Mouse (Mus musculus) embryonic fibroblast, embryonic 13.5 days (primary cell): ENCODE data around the gene Drosha. TPM values are rescaled to one million over a fixed set of nuclear protein-coding genes. Genes with fewer than 3 reads are reported as not detected.

ENCODE experiments used
- H3K27ac ChIP-seq: 2 replicates; pipeline ENCODE4 v1.5.1; 2012; ENCODE audit warnings: low read length, control low read depth, inconsistent platforms; ENCODE audit not compliant: insufficient read depth
- H3K4me1 ChIP-seq: 2 replicates; pipeline ENCODE4 v1.6.1; 2011; ENCODE audit warnings: low read length; ENCODE audit not compliant: control insufficient read depth, insufficient read depth
- H3K4me3 ChIP-seq: 2 replicates; pipeline ENCODE4 v1.5.1; 2011; ENCODE audit warnings: mild to moderate bottlenecking, control low read depth, low read length; ENCODE audit not compliant: insufficient read depth
- CTCF ChIP-seq: IDR thresholded peaks from 2 replicates; pipeline ENCODE4 v1.5.1; 2011; ENCODE audit warnings: mild to moderate bottlenecking, control low read depth, low read length, moderate library complexity, borderline replicate concordance; ENCODE audit not compliant: insufficient read depth
- POLR2A ChIP-seq: IDR thresholded peaks from 2 replicates; pipeline ENCODE4 v1.6.1; 2011; ENCODE audit warnings: low read depth, mild to moderate bottlenecking, control low read depth, low read length, moderate library complexity
- polyA plus RNA-seq: library from polyadenylated mRNA; stranded (reverse); fragments of >200 nt; gene quantifications from 2 replicates; pipeline ENCODE4 v1.2.4, GENCODE M21; 2011; ENCODE audit warnings: low read depth; ENCODE audit not compliant: missing spikeins, insufficient read length

The Drosha gene
- polyA plus RNA-seq, 1 experiment, result 42.0 TPM

DNA sequence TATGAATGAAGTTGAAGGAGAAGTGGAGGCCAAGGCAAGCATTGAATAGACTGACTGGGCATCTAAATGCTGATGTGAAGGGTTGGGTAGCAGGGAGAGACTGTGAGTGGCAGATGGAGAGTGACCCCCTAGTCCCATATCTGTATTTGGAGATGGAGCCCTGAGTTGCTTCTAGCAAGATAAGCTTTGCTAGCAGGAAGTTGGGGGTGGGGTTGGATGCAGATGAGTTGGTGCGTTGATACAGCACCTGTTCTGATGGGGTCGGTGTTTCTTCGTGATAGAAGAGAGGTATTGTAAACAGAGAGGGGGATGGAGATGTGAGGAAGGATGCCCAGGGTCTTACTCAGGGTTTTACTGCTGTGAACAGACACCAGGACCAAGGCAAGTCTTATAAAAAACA lies 5.3 kb downstream of the Drosha start:
- no peak overlapping the region for H3K27ac ChIP-seq
- TF ChIP-seq POLR2A (no peak), CTCF (no peak)

DNA sequence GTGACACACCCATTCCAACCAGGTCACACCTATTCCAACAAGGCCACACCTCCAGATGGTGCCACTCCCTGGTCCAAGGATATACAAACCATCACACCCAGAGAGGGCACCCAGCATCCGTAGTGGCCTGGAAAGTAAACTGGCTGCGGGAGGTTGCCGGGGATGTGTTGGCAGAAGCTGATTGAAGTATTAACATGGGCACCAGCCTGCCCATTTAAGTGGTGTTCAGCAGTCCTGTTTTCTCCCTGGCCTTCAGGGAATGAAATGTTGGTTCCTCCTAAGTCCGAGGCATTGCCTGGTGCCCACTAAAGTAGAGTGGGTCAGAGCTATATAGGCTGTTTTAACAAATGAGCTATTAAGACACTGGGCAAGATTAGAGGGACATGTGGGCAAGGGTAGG lies 8.0 kb downstream of the Drosha start:
- Histone ChIP-seq H3K27ac (no peak overlapping the region), H3K4me1 (no peaks in the 10 kb centered on the region), H3K4me3 (no peak overlapping the region)
- TF ChIP-seq CTCF (no peak), POLR2A (no peak)

More for the DNA sequence above, 5.3 kb downstream of the Drosha start:
- no peak overlapping the region for H3K4me3 ChIP-seq
- peaks cover 6% of the 10 kb centered on the region for H3K4me1 ChIP-seq

DNA sequence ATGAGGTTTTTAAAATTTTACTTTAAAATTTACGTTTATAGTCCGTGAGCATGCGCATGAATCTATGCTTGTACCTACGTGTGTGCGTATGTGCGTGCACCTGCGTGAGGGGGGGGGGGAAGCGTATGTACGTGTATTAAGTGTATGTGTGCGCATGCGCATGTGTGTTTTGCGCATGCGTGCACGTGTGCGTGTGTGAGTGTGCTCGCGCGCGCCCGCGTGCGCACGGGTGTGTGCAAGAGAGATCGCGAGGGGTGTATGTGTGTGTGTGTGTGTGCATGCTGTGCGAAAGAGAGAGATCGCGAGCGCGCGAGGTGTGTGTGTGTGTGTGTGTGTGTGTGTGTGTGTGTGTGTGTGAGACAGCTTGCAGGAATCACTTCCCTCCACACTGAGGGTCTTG lies 8.8 kb downstream of the Drosha start:
- no peak for TF ChIP-seq POLR2A
- TF ChIP-seq CTCF, result no peak
- no peaks in the 10 kb centered on the region for H3K4me1 ChIP-seq
- H3K27ac ChIP-seq, result no peak overlapping the region
- no peak overlapping the region for H3K4me3 ChIP-seq

DNA sequence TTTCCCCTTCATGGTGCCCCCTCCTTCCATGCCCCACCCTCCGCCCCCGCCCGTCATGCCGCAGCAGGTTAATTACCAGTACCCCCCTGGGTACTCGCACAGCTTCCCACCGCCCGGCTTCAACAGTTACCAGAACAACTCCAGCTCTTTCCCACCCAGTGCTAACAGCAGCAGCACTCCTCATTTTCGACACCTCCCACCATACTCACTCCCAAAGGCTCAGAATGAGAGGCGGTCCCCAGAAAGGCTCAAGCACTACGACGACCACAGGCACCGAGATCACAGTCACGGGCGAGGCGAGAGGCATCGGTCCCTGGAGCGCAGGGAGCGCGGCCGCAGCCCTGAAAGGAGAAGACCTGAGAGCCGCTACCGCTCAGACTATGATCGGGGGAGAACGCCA lies 9.6 kb downstream of the Drosha start:
- H3K27ac ChIP-seq, result no peak overlapping the region
- no peak overlapping the region for H3K4me3 ChIP-seq
- TF ChIP-seq CTCF, result no peak
- TF ChIP-seq POLR2A, result no peak
- no peaks in the 10 kb centered on the region for H3K4me1 ChIP-seq

DNA sequence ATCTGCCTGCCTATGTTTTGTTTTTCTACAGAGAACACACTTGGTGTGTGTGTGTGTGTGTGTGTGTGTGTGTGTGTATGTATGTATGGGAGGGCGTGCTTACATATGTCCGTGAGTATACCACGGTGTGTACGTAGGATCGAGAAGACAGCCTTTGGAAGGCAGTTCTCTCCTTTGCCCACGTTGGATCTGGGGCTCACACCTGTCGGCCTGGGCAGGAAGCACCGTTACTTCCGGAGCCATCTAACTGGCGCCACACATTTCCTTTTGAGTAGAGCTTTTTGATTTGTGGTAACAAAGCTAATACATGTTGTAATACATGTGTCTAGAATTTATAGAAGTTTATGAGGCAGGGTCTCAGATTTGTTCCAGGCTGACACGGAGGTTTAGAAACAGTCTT lies 16.1 kb downstream of the Drosha start:
- Histone ChIP-seq H3K4me3 (no peak overlapping the region), H3K27ac (no peak overlapping the region), H3K4me1 (no peaks in the 10 kb centered on the region)
- TF ChIP-seq POLR2A, result no peak
- no peak for TF ChIP-seq CTCF

DNA sequence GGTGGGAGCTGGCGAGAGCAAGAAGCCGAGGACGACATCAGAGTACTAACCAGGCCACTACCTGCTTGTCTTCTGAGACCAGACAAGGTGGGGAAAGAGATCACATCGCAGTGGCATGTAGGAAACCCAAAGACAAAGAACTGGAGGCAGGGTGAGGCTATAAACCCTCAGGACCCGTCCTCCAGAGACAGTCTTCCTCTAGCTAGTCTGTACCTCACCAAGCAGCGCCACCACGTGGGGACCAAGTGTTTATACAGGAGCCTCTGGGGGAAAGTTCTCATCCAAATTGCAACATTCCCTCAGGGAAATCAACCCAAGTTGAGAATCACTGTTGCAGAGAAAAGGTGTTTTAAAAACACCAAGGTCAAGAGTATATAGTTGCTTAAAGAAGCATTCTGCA lies 18.2 kb downstream of the Drosha start:
- no peak overlapping the region for H3K4me3 ChIP-seq
- H3K27ac ChIP-seq, result no peak overlapping the region
- TF ChIP-seq CTCF (no peak), POLR2A (no peak)
- H3K4me1 ChIP-seq, result peaks cover 3% of the 10 kb centered on the region

DNA sequence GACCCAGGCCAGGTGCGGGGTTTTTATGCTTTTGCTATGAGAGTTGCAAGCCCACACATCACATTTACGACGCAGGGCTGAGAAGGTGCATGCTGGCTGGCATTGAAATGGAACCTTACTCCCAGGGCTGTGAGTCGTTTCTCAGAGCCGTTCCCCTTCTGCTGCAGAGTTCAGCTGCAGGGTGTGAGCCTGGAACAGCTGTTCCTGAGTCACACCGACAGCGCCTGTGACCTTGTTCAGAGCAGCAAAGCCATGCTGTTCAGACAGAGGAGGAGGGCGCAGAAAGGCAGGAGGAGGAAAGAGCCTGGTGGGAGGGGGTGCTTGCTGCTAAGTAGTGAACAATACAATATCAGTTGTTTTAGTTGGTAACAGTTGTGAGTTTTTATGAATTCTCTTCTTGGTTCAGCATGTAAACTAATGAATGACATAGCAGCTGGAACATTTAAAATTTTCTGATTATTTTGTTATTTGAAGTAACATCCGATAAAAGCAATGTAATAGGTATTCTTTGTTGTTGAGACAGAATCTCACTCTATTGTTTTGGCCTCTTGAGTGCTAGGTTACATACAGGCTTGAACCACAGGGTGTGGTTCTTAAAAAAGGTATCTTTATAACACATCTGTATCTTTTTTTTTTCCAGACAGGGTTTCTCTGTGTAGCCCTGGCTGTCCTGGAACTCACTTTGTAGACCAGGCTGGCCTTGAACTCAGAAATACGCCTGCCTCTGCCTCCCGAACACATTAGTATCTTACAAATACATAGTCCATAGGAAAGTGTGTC lies 23.8 kb downstream of the Drosha start:
- TF ChIP-seq CTCF (no peak), POLR2A (no peak)
- H3K4me1 ChIP-seq, result peaks cover 3% of the 10 kb centered on the region
- peak overlapping the region; percentile 76 for H3K27ac ChIP-seq
- no peak overlapping the region for H3K4me3 ChIP-seq

DNA sequence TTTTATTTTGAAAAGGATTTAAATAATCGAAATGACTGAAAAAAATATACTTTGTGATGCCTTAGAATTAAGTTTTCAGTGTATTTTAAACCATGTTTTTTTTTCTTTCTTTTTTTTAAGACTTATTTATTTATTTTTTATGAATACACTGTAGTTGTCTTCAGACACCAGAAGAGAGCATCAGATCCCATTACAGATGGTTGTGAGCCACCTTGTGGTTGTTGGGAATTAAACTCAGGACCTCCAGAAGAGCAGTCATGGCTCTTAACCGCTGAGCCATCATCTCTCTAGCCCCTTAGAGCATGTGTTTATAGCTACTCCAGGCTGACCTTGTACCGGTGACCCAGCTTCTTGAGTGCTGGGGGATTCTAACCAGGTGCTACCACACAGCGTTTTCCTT lies 24.8 kb downstream of the Drosha start:
- Histone ChIP-seq H3K4me1 (peaks cover 3% of the 10 kb centered on the region), H3K4me3 (no peak overlapping the region), H3K27ac (0 out of 2 replicates have a peak overlapping the region, but pooled peaks have one; percentile 22)
- TF ChIP-seq POLR2A (no peak), CTCF (no peak)

DNA sequence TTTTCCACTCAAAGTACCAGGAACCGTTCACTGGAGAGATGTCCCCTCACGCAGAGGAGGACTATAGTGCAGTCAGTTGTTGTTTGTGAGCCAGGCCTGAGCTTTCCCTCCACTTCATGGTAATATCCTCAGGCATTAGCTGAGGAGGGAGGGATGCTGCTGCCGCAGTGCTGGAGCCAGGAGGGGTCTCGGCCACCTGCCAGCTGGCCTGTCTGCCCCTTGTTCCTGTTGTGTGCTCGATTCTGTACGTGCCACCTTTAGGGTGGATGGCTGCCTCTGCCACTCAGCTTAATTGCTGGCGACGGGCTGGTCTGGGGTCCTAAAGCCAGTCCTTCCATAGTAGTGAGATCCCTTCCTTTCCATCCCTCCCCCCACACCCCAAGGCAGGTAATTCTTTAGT lies 28.9 kb downstream of the Drosha start:
- H3K4me1 ChIP-seq, result no peaks in the 10 kb centered on the region; the same call in 1 of the 2 replicates
- no peak overlapping the region for H3K27ac ChIP-seq
- H3K4me3 ChIP-seq, result no peak overlapping the region
- TF ChIP-seq CTCF (no peak), POLR2A (no peak)

DNA sequence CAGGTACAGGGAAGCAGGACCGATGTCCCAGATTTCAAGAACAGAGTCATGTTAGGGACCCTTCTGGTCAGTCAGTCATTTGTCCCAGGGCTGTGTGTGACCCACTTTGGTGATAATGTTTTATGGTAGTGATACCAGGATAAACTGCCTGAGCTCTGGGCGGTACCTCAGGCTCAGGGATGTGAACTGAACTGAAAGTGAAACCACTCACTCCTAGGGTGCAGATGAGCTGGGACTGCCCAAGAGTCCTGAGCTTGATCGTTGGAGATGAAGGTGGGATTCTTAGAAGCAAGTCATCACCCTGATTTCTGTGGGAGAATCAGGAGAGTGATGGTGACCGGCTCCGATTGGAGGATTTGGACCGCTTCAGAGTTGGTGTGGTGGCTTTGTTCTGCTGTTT lies 32.2 kb downstream of the Drosha start:
- TF ChIP-seq CTCF (no peak), POLR2A (no peak)
- H3K4me3 ChIP-seq, result no peak overlapping the region
- no peaks in the 10 kb centered on the region for H3K4me1 ChIP-seq
- no peak overlapping the region for H3K27ac ChIP-seq
